ENCODE assay signal across 24 mouse cellular contexts in genomic region chr3:87047801-87048200, GRCm38 (mm10).
"Had no signal": no experiment of that assay in that cellular context is flagged by ENCODE, and none has a peak within 500 bp of the region (broad histone marks: within the 10 kb centered on the region; RNA-seq: fewer than 3 reads in every experiment).

No protein-coding gene starts in this region.

- H3K9ac ChIP-seq: limb, embryonic 13.5 days; liver, embryonic 12.5 days; liver, embryonic 15.5 days; lung, embryonic 15.5 days; midbrain, embryonic 12.5 days; midbrain, embryonic 15.5 days; neural tube, embryonic 13.5 days had no signal

- H3K9me3 ChIP-seq: limb, embryonic 10.5 days; limb, embryonic 13.5 days; liver, embryonic 12.5 days; liver, embryonic 15.5 days; lung, embryonic 15.5 days; midbrain, embryonic 12.5 days; midbrain, embryonic 15.5 days; neural tube, embryonic 13.5 days had no signal

- DNase-seq: kidney, adult 9 months; kidney, postnatal 14 days; layer of hippocampus, adult 9-11 months; liver; lung, adult 18-20 months; lung, postnatal 14 days; lung, postnatal 4 days; right cerebral cortex, adult 18-20 months; right cerebral cortex, postnatal 14 days; right cerebral cortex, postnatal 4 days; thymus, adult 2 months; thymus, postnatal 14 days; thymus, postnatal 4 days had no signal

- ATAC-seq: liver, embryonic 12.5 days; midbrain, embryonic 15.5 days had no signal

- H3K36me3 ChIP-seq: limb, embryonic 10.5 days; limb, embryonic 13.5 days; liver, embryonic 12.5 days; liver, embryonic 15.5 days; lung, embryonic 15.5 days; midbrain, embryonic 12.5 days; midbrain, embryonic 15.5 days; neural tube, embryonic 13.5 days had no signal

- H3K4me1 ChIP-seq: limb, embryonic 10.5 days; limb, embryonic 13.5 days; liver, embryonic 12.5 days; liver, embryonic 15.5 days; lung, embryonic 15.5 days; midbrain, embryonic 12.5 days; midbrain, embryonic 15.5 days; neural tube, embryonic 13.5 days had no signal

- H3K27me3 ChIP-seq: limb, embryonic 13.5 days; liver, embryonic 12.5 days; liver, embryonic 15.5 days; lung, embryonic 15.5 days; midbrain, embryonic 12.5 days; midbrain, embryonic 15.5 days; neural tube, embryonic 13.5 days had no signal

- H3K4me3 ChIP-seq: layer of hippocampus, adult 2 months; limb, embryonic 10.5 days; limb, embryonic 13.5 days; liver, embryonic 12.5 days; liver, embryonic 15.5 days; lung, embryonic 15.5 days; midbrain, embryonic 12.5 days; midbrain, embryonic 15.5 days; myocyte; neural tube, embryonic 13.5 days had no signal

- H3K4me2 ChIP-seq: limb, embryonic 13.5 days; liver, embryonic 12.5 days; liver, embryonic 15.5 days; lung, embryonic 15.5 days; midbrain, embryonic 12.5 days; midbrain, embryonic 15.5 days; neural tube, embryonic 13.5 days had no signal

- H3K27ac ChIP-seq: layer of hippocampus, adult 2 months; limb, embryonic 10.5 days; limb, embryonic 13.5 days; liver, embryonic 12.5 days; liver, embryonic 15.5 days; lung, embryonic 15.5 days; midbrain, embryonic 12.5 days; midbrain, embryonic 15.5 days; neural tube, embryonic 13.5 days; stomach, postnatal 0 days had no signal
